Mouse (Mus musculus) R1 (cell line): ENCODE results near the gene Pcgf2.
"Not testable (repeated sequence)": the region's sequence is repeated elsewhere in the genome, so short reads cannot be mapped to it uniquely, and the experiment has no call there.

Source experiments
- DNase-seq: peaks from one replicate; pipeline ENCODE4 v3.0.0-alpha.2; 2018; ENCODE audit warnings: low read depth, low spot score

The Pcgf2 gene

DNA sequence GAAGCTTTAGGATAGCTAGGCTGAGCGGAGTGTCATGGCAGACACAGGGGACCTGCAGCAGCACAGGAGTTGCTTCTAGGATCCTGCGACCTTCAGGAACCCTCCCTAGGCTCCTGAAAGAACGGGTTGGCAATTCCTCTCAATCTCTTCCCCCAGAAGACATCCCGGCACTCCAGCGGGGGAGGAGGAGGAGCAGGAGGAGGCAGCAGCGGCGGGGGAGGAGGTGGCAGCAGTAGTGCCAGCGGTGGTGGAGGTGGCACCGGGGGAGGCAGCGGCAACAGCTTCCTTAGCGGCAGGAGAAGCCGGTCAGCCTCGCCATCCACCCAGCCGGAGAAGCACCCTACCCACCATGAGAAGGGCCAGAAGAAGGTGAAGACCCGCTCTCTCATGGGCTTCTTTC lies 31.0 kb downstream of the Pcgf2 start:
- no peak for DNase-seq

DNA sequence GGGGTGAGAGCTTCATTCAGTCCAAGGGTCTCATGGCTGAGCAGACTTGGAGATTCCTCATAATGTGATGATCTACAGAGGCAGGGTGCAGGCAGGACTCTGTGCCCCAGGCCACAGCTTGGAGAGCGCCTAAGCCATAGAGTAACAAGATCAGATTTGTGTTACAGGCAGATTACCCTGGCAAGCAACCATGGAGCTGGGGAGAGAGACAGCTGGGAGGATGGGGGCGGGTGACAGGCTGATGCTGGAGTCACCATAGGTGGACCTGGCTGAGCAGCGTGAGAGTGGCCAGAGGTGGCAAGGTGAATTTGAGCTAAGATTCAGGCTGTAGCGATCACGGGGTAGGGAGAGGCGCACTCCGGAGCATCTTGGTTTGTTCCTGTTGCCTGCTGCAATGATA lies 32.1 kb downstream of the Pcgf2 start:
- no peak for DNase-seq

DNA sequence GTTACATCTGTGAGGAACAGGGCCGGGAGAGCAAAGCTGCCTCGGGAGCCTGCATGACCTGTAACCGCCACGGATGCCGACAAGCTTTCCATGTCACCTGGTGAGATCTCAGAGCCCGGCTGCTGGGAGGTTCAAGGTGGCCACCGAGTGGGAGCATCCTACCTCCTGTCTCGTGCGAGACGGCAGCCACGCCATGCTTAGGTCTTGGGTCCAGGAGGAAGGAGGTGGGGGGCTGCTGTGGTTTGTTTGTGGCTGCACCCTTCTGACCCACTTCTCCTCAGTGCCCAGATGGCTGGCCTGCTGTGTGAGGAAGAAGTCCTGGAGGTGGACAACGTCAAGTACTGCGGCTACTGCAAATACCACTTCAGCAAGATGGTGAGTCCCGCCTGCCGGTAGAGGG lies 33.5 kb downstream of the Pcgf2 start:
- no peak for DNase-seq

- DNase-seq: peak; percentile 85
These were observed 34.1 kb downstream of the Pcgf2 start for GRCm38 (mm10) chr11:97666221-97666620.

DNA sequence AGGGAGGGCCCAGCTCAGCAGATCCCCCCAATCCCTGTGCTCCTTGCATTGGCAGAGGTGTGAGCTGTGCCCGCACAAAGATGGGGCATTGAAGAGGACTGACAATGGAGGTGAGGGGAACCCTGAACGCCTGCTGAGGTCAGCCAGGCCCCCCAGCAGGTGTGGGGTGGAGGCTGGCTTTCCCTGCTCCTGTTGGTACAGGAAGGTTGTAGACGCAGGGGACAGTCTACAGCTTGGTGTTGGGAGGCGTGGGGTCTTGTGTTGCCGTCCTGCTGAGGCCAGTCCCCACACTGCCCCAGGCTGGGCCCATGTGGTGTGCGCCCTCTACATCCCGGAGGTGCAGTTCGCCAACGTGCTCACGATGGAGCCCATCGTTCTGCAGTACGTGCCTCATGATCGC lies 34.9 kb downstream of the Pcgf2 start:
- no peak for DNase-seq

- peak; percentile 89 for DNase-seq
These were observed 35.5 kb downstream of the Pcgf2 start for GRCm38 (mm10) chr11:97664771-97665240.

GRCm38 (mm10) chr11:97664339-97664665 lies 36.0 kb downstream of the Pcgf2 start:
- peak; percentile 75 for DNase-seq

GRCm38 (mm10) chr11:97663528-97664338 lies 36.6 kb downstream of the Pcgf2 start:
- DNase-seq: peak; percentile 89

- DNase-seq: no peak
These were observed 37.3 kb downstream of the Pcgf2 start, which contains the start of gene Mllt6 for GRCm38 (mm10) chr11:97662893-97663527. Gene Mllt6, plus strand, starts transcription at chr11:97663414.

DNA sequence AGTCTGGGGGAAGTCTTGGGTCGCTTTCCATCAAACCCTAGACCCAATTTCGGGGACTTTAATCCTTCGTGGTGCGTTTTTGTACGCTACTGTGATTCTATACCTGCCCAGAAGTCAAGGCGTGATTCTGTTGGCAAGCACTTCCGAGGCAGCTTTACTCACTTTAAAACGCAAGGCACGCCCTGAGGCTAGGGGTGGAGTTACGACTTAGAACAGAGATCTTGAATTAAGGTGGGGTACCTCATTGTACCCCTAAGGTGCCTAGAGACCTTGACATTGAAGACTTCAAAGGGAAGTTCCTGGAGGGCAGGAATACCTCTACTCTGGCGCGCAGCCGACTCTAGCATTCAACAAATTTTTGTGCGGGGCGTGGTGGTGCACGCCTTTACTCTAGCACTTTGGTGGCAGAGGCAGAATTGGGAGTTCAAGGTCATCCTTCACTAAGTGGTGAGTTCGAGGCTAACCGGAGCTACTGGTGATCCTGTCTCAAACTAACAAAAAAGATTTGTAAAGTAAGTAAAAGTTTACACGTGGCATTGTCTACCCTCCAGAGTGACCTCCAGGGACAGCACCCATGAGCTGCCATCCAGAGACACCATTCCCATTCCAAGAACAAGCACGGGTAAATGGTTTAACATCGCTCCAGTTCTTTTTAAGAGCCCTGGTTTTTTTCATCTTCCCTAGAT lies 37.9 kb downstream of the Pcgf2 start:
- DNase-seq: peak; percentile 100

DNA sequence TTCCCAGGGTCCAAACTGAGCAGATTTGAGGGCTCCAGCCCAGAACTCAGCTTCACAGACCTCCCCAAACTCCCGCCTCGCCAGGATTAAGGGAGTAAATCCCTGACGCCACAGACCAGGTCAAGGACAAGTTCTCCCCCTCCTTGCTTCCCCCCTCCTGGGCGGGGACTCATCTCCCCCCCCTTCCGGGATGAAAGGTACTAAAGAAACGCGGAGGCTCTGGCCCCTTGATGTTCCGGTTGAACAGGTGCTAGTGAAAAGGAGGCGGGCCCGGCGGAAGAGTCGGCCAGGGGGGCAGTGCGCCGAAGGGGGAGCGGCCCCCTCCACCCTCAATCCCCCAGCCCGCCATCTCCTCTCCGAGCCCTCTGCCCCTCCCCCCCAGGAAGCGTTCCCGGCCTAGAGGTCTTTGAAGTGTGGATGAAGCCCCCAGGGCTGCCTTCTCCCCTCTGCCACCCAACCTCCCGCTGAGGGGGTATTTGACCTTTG lies 38.6 kb downstream of the Pcgf2 start:
- DNase-seq: peak; percentile 100

GRCm38 (mm10) chr11:97660734-97661647 lies 39.3 kb downstream of the Pcgf2 start:
- DNase-seq: no peak

DNA sequence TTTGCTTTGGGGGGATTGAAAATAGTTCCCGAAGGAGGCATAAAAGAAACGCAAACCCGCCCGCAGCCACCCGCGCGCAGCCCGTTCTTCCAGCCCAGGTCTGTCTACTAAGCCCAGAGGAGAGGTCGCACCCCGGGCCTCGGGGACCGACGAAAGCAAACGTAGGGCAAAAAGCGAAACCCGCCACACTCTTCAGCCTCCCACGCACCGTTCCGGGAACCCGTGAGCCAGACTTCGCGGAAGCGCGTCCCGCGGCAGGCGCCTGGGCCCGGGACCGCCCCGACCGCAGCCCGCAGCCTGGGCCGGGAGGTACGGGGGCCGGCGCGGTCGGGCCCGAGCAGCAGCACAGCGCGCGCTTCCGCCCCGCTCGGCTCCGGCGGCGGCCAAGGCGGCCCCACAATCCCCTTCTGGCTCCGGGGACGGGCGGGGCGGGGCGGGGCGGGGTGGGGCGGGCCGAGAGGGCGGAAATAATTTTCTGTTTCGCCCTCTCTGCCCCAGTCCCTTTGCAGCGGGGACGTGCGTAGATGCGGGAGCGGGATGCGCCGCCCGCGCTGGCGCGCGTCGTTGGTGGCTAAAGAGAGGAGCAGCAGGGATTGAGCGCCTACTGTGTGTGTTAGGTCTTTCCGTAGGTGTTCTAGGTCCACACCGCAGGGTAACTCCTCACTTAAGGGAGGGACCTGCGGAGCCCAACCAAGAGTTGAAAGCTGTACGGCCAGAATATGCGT lies 40.1 kb downstream of the Pcgf2 start:
- peak; percentile 75 for DNase-seq

DNA sequence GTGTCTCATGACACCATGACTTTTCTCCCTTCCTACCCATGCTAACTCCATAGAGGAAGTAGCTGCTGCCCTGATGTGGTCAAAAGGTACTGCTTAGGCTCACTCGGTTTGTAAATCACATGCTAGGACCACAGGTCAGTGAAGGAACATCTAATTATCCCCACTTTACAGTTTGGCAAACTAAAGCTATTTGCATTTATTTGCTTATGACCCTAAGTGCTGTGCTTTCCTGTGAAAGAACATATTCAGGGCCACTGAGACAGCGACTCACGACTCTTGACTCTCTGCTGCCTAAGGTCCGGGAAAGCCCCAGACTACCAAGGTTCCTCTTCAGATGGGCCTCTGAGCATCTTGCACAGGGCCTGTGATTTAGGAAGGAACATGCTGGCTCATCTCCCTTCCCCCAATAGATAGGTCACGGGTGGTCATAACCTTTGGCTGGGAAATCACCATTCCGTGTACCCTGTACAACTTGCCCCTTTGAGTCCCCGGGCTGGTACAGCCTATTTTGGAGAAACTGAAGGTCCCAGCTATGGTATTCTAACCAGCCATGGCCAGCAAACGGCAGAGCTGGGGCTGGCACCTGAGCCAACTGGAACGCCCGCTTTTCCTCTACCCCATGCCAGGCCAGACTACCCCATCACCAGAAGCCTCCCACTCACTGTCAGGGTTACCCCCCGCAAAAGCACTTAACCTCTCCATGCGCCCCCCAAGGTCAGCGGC lies 40.9 kb downstream of the Pcgf2 start:
- no peak for DNase-seq

- peak; percentile 76 for DNase-seq
These were observed 41.5 kb downstream of the Pcgf2 start for GRCm38 (mm10) chr11:97658751-97659266.

DNA sequence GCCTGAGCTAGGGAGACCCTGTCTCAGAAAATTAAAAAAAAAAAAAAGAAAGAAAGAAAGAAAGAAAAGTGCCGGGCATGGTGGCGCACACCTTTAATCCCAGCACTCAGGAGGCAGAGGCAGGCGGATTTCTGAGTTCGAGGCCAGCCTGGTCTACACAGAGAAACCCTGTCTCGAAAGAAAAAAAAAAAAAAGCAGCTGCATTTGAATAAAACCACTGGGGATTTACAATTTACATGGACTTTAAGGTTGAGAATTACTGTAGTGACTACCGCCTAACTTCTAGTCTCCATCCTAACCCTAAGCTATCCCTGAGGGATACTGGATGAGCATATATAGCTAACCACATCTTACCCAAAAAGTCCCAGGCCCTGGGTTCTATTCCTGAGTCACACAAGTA lies 42.3 kb downstream of the Pcgf2 start:
- DNase-seq: not testable (repeated sequence)

DNA sequence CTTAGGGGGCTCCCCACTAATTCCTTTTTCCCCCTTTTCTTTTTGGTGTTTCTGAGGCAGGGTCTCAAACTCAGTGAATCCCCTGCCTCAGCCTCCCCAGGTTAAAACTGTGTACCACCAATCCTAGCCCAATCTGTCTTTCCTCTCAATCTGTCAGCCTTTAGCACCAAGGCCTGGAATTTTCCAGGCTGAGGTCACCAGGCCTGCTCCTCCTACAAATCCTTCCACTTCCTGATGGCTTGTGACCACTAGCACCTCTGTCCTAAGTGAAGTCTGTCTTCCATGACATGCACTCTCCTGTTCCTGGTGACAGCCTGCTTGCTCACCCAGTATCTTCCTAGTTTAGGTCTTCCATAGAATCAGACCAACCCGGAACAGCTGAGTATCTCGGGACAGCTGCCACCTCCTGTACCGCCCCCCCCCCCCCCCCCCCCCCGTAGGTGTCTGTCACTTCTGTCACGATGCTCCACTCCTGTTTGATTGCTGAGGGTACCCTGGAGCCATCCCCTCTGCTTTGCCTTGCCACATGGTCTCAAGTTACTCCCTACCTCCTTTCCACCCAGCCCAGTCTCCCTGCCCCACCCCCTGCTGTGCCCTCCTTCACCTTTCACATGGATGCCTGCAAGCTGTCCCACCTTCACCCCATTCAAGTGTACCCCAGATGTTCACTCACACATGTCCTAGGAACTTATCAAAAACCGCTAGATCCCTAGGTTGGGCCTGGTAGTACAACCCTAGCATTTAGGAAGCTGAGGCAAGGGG lies 42.9 kb downstream of the Pcgf2 start:
- DNase-seq: peak; percentile 71

DNA sequence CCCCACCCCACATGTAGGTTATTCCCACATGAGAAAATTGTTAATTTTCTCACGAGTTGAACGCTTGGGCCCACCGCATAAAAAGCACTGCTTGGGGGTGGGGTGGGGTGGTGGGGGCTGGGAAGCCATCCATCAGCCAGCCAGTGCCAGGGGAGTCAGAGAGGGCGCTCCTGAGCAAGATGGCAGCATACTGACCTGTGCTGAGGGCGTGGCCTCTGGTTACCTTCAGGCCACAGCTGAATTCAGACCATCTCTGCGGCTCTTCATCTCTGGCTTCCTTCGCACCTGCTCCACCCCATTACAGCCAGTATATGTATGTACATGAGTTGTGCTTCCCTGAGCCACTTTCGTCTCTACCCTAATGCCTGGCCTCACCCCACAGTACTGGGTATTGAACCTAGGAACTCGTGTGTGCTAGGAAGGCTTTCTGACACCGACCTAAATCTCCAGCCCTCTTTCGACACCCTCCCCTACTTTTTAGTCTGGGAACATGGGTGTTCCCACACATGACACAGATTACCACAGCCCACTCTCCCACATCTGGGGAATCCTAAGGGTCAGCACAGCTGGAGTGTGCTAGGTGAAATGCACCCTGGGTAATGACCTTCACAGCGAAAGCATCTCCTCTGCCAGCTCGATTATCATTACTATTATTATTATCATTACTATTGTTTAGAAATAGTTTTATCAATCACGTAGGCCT lies 43.9 kb downstream of the Pcgf2 start:
- peak; percentile 86 for DNase-seq
